Mouse (Mus musculus): Measurements from ENCODE around the gene Map2k1.
"Not testable (repeated sequence)": the region's sequence is repeated elsewhere in the genome, so short reads cannot be mapped to it uniquely, and the experiment has no call there.

Gene Map2k1

DNA sequence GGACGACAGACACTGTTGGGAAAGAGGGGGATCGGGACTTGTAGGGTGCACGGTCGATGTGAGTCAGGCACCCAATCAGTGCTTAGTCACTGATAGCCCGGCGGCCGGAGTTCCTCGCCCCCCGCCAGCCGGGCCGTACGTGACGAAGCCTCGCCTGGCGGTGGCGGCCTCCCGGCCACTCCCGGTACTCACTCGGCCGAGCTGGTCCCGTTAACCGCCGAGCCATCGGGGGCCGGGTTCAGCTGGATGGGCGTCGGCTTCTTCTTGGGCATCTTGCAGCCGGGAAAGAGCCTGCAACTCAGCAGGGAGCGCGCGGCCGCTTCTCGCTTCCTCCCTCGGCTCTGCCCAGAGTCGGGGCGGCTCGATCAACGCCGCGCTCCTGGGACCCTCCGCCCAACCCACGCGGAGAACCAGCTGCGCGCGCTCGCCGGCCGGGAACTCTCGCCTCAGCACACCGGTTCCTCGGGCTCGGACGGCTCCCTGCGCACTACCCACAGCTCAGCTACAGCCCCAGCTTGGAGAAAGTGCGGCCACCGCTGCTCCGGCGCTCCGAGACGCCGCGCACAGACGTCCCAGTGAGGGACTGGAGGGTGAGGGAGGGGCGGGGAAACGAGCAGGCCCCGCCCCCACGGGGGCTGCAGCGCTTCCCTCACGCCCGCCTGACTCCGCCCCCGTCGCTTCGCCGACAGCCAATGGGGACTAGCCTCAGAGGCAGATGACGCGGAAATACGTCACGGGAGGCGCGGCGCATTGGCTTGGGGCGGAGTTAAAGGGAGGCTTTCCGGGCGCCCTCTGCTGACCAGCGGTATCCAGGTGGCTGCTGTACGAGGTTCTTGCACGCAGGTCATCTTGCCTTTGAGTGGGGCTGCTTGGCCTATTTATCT lies at the start of gene Map2k1:
Gene Map2k1, minus strand, starts transcription at position 611 of the 884 bp plus-strand sequence.
- DNase-seq: peak; percentile 100

DNA sequence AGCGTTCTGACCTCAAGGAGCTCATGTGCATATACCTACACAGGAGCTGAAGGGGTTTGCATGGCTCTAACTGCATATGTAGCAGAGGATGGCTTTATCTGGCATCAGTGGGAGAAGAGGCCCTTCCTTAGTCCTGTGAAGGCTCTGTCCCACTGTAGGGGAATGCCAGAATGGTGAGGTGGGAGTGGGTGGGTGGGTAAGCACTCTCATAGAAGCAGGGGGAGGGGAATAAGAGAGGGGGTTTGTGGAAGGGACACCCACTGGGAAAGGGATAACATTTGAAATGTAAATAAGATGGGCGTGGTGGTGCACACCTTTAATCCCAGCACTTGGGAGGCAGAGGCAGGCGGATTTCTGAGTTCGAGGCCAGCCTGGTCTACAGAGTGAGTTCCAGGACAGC lies 49.7 kb upstream of the Map2k1 start:
- DNase-seq: not testable (repeated sequence)

DNA sequence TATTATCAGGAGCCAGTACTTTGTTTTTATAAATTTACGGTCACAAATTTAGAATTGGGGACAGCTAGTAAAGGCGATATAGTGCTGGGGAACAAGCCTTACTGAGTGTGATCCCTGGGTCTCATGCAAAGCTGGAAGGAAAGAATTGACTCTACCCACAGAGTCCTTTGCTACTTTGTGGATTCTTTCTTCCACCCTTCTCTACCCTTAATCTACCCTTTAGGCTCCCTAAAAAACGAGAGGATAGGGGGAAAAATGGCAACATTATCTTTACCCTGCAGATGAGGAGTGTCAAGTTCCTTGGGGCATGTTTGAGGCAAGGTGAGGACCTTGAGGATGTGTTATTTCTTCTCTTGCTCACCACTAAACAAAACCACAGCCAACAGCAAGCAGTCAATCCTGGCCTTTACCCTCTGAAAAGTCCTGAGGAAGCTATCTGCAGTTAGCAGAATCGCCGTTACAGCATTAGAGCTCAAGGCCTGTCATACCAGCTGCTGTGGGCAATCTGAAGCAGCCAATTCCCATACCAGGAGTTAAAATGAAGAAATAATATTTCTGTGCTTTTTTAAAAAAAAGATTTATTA lies 29.1 kb upstream of the Map2k1 start:
- no peak for DNase-seq

DNA sequence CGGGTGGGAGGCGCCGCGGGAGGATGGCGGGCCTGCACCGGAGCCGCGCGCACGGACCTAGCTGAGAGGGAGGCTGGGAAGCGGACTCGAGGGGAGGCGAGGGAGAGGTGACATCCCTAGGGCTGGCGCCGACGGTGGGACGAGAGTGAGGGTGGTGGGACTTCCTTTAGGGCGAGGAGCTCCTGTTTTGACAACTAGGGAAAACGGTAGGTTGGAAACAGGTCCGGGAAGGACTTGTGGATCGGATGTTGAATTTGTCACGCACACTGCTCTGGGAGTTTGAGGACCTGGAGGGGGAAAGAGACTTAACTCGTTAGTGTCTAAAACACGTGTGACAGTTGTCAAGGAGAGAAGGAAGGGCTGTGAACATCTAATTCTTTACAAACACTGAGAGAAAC lies 28.3 kb upstream of the Map2k1 start:
- no peak for DNase-seq

- DNase-seq: peak; percentile 93 to 96
These were observed 27.8 kb upstream of the Map2k1 start, which contains the start of gene Tipin for GRCm38 (mm10) chr9:64281105-64281780. Gene Tipin (plus strand): TSS chr9:64281581.

- no peak for DNase-seq
These were observed 25.4 kb upstream of the Map2k1 start for GRCm38 (mm10) chr9:64278665-64279310.

DNA sequence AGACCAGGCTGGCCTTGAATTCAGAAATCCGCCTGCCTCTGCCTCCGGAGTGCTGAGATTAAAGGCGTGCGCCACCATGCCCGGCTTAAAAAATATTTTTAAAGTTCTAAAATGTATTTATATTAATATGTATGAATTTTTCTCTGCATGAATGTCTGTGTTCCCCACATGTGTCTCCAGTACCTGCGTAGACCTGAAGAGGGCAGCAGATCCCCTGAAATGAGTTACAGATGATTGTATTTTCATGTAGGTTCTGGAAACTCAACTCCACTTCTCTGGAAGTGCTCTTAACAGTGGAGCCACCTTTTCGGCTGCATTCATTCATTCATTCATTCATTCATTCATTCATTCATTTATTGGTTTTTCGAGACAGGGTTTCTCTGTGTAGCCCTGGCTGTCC lies 24.3 kb upstream of the Map2k1 start:
- peak; percentile 52 to 72 for DNase-seq

- no peak for DNase-seq
These were observed 21.5 kb upstream of the Map2k1 start for GRCm38 (mm10) chr9:64274919-64275318.

DNA sequence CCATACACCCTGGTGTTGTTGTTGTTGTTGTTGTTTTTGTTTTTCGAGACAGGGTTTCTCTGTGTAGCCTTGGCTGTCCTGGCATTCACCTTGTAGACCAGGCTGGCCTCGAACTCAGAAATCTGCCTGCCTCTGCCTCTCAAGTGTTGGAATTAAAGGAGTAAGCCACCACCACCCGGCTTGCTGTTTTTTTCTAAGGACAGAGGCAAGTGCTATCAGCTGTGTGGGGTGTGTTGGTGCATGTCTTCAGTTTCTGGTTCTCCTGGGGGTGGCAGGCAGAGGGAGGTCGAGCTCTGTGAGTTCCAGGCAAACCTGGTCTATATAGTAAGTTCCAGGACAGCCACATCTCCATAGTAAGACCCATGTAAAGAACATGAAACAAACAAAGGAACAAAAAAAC lies 20.9 kb upstream of the Map2k1 start:
- DNase-seq: no peak

DNA sequence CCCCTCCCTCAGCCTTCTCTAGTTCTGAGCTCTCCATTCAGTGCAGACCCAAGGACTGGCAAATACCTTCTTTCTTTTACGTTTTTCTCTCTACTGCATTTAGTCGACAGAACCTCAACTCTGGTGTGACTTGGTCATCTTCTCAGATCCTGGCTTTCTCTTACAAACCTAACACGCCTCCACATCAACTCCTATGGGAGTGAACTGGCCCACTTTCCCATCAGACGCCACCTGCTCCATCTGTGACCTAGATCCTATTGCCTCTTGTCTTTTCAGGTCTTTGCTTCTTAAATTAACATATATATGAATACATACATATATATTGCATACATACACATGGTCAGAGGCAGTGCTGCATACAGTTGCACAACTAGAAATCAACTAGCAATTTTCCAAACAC lies 20.3 kb upstream of the Map2k1 start:
- no peak for DNase-seq

DNA sequence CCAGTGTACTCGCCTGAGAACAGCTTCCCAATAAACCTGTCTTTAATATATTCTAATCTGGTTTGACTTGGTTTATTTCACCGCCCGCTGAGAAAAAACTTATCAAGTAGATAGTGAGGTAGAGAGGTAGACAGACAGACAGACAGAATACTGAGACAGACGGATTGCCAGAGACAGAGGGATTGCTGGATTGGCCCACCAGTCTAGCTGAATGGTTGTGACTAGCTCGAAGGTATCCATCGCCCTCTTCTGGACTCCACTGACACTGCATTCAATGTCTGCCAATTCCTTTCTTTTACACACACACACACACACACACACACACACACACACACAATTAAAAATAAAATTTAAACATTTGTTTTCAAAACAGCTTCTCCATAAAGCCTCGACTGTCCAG lies 19.2 kb upstream of the Map2k1 start:
- peak; percentile 40 to 50 for DNase-seq

DNA sequence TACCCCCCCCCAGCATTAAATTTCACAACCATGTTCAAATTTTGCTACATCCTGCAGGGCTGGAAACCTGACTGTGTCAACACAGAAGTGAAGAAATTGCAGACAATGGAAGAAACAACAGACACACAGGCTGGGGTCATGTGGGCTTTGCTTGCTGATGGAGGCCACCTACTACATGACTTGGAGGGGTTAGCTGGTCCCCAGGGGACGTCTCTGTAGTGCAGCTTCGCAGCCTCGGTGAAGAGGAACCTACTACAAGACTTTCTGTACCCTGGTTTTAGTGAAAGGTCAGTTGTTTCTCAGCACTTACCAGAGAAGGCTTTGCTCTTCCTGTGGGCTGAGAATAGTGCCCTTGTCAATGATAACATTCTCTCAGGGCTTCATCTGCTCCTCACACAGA lies 17.8 kb upstream of the Map2k1 start:
- DNase-seq: no peak

DNA sequence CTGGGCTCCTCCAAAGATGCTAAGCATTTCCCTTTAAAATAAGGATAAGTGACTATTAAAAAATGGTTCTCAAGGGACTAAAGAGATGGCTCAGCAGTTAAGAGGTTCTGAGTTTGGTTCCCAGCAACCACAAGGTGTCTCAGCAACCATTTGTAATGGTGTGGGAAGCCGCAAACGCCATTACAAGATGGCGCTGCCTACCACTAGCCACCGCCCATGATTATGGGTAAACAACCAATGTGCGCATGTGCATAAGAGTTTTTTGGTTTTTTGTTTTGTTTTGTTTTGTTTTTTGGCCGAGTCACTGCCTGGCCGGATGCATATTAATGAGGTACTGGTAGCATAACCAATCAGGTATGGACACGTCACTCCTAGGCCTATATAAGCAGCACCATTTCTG lies 15.4 kb upstream of the Map2k1 start:
- DNase-seq: not testable (repeated sequence)

GRCm38 (mm10) chr9:64268196-64268595 lies 14.8 kb upstream of the Map2k1 start:
- DNase-seq: no peak

GRCm38 (mm10) chr9:64267231-64267630 lies 13.8 kb upstream of the Map2k1 start:
- no peak for DNase-seq

DNA sequence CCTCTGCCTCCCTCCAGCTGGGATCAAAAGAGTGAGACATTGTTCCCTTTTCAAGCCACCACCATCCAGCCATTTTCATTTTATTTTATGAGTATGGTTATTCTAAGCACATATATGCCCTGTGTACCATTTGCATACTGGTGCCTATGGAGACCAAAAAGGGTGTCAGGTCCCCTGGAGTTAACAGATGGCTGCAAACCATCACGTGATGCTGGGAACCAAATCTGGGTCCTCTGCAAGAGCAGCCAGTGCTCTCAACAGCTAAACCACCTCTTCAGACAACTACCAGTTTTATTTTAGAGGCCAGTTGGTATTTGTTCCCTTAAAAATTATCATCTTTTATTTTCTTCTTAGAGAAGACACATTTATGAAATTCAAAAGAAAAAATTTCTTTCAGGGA lies 11.4 kb upstream of the Map2k1 start:
- DNase-seq: no peak

DNA sequence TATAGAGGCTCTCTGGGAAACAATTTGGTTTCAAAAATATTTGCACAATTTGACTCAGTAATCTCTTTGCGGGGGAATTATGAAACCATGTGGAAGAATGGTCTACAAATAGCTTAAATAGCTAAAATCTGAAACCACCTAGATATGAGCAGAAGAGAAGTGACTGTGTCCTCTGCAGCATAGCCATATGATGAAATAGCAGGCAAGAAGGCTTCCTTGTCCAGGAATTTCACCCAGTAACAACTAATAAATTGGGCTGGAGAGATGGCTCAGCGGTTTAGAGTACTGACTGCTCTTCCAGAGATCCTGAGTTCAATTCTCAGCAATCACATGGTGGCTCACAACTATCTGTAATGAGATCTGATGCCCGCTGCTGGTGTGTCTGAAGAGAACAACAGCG lies 7.6 kb upstream of the Map2k1 start:
- no peak for DNase-seq

- peak; percentile 65 to 84 for DNase-seq
These were observed 6.5 kb upstream of the Map2k1 start for GRCm38 (mm10) chr9:64259906-64260305.

DNA sequence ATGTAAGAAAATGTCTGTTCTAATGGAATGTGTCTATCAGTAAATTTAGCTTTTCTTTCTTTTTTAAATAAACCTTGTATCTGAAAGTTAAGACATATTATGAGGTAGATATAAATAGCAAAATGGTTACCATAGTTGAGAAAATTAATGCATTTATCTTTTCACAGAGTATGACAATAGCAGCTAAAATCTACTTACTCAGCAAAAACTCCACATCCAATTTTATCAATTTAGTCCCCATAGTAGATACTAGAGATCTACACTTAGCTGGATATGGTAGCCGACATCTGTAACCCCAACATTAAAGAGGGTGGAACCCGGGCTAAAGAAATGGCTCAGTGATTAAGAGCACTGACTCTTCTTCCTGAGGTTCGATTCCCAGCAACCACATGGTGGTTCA lies 2.8 kb upstream of the Map2k1 start:
- DNase-seq: no peak

GRCm38 (mm10) chr9:64255422-64255821 lies 2.0 kb upstream of the Map2k1 start:
- DNase-seq: no peak

DNA sequence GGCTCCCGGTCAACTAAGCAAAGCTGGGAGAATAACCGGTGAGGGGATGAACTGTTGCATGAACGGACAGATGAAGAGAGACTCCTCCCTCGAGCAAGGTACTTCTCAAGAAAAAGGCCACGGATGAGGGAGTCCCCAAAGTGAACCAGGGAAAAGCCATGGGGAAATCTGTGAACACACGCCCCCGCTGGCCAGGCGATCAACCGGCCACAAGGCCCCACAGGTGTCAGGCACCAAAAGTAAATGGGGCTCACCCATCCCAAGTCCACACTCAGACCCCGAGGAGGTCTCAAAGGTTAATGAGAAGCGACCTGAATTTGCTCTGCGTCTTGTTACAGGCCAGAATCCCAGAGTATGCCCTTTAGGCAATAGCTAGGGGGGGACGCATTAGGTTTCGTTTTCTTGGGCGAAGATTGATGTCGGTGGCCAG lies 825 bp downstream of the Map2k1 start:
- DNase-seq: peak; percentile 30 to 32

DNA sequence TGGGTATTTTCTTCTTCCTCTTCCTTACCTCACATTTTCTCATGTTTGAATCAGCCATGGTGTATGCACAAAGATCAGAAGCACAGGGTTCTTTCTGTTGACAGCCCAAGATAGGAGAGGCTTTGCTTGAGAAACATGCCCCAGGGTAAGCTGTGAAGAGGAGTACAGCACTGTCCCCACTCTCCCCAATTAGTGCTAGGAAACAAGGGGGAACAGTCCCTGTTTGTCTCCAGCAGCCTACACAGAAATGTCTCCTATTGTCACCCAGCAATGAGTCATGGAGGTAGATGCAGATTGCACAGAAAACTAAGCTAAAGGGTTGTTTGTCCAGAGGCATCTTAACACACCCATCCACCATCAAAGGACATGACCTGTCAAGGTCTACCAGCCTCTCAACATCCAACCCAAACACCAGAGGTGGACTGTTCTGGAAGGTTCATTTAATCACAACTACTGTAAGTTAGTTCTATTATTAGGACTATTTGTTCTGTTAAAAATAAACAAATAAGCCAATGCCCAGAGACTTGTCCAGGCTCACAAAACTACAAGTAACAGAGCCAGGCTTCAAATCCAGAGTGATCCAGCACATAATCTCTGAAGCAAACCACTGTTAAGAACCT lies 3.2 kb downstream of the Map2k1 start:
- no peak for DNase-seq

- no peak for DNase-seq
These were observed 4.1 kb downstream of the Map2k1 start for GRCm38 (mm10) chr9:64249371-64249770.

Measured in lung, adult 18-20 months (tissue).